Mouse (Mus musculus) midbrain, postnatal 0 days (tissue): ENCODE results near the gene Alkbh7. TPM values are rescaled to one million over a fixed set of nuclear protein-coding genes. Genes with fewer than 3 reads are reported as not detected.

ENCODE experiments used
- ATAC-seq: fragments of 200-750 bp; cut with Nextera tagmentation; 2 replicates; pipeline ENCODE4 v1.8.0; 2017; ENCODE audit warnings: moderate number of reproducible peaks, mild to moderate bottlenecking, moderate TSS enrichment, moderate library complexity; ENCODE audit not compliant: low FRiP score
- DNase-seq: peaks from one replicate; pipeline ENCODE4 v3.0.0-alpha.2; 2015; ENCODE audit warnings: low spot score
- H3K27ac ChIP-seq: fragments of 300-500 bp; sonication (generic); 2 replicates; pipeline ENCODE4 v1.5.1; 2014; ENCODE audit warnings: low read depth, mild to moderate bottlenecking, low read length, mixed read lengths
- H3K27me3 ChIP-seq: fragments of 300-500 bp; sonication (generic); 2 replicates; pipeline ENCODE4 v1.6.1; 2014; ENCODE audit warnings: low read length, control low read depth, mixed read lengths; ENCODE audit not compliant: insufficient read depth
- H3K36me3 ChIP-seq: fragments of 300-500 bp; sonication (generic); 2 replicates; pipeline ENCODE4 v1.6.1; 2014; ENCODE audit warnings: low read length, control low read depth, mixed read lengths; ENCODE audit not compliant: insufficient read depth
- H3K4me1 ChIP-seq: fragments of 300-500 bp; sonication (generic); 2 replicates; pipeline ENCODE4 v1.6.1; 2014; ENCODE audit warnings: mild to moderate bottlenecking, control low read depth, antibody characterized with exemption, low read length, mixed read lengths; ENCODE audit not compliant: insufficient read depth
- H3K4me2 ChIP-seq: fragments of 300-500 bp; sonication (generic); 2 replicates; pipeline ENCODE4 v1.6.1; 2014; ENCODE audit warnings: low read depth, mild to moderate bottlenecking, low read length, mixed read lengths; ENCODE audit not compliant: poor library complexity, severe bottlenecking
- H3K4me3 ChIP-seq: fragments of 300-500 bp; sonication (generic); 2 replicates; pipeline ENCODE4 v1.5.1; 2014; ENCODE audit warnings: low read depth, mild to moderate bottlenecking, low read length, moderate library complexity
- H3K9ac ChIP-seq: fragments of 300-500 bp; sonication (generic); replicated peaks from 2 replicates; pipeline ENCODE4 v1.6.1; 2014; ENCODE audit warnings: mild to moderate bottlenecking, low read length, moderate library complexity, mixed read lengths; ENCODE audit not compliant: poor library complexity, severe bottlenecking
- H3K9me3 ChIP-seq: fragments of 300-500 bp; sonication (generic); 2 replicates; pipeline ENCODE4 v1.6.1; 2016; ENCODE audit warnings: low read length, control low read depth
- CTCF ChIP-seq: IDR thresholded peaks from 2 replicates; pipeline ENCODE4 v1.5.1; 2016; ENCODE audit warnings: antibody characterized with exemption, mild to moderate bottlenecking
- WGBS: fragments of 180-500 bp; shearing (Covaris S2); extraction: QIAGEN DNeasy Blood & Tissue Kit; methylation state at CpG from one replicate; pipeline ENCODE4 v1.1.7; 2014; 5-methylcytosine and 5-hydroxymethylcytosine counted together
- polyA plus RNA-seq: library from polyadenylated mRNA; unstranded; fragments of >200 nt; fragmentation: Nextera tagmentation; extraction: Ambion mirVana; gene quantifications from 2 replicates; pipeline ENCODE4 v1.2.1, GENCODE M21; 2015
- total RNA-seq: library from RNA; depleted of rRNA; stranded (reverse); fragments of >200 nt; gene quantifications from 2 replicates; pipeline ENCODE4 v1.2.3, GENCODE M21; 2014

Alkbh7 gene
- total and polyA plus RNA-seq, 2 experiments from 2014 or later, result 64.8 to 75.5 TPM

- ATAC-seq (peak; percentile 95), DNase-seq (peak; percentile 97)
- peaks cover 5% of the 10 kb centered on the region; the same call in 1 of the 2 replicates for H3K4me1 ChIP-seq
- H3K27me3 ChIP-seq, result no peaks in the 10 kb centered on the region
- TF ChIP-seq CTCF, result no peak
- peak within 1 kb of the TSS; percentile 78 for H3K4me3 ChIP-seq
- peaks cover 24% of the 10 kb centered on the region for H3K36me3 ChIP-seq
- no peaks in the 10 kb centered on the region for H3K9me3 ChIP-seq
- H3K4me2 ChIP-seq, result peak within 1 kb of the TSS; percentile 77
- 2% methylated on average over 52 of the region's 52 CpGs for WGBS
- H3K27ac ChIP-seq, result peak within 1 kb of the TSS; percentile 85
- peak within 1 kb of the TSS; percentile 81 for H3K9ac ChIP-seq
These were observed 6.9 kb upstream of the Alkbh7 start, which contains the start of gene Clpp for GRCm38 (mm10) chr17:56990115-56990746. Gene Clpp, plus strand, starts transcription at chr17:56990305.

- 72% methylated on average over 2 of the region's 2 CpGs for WGBS
- peak overlapping the region; percentile 81 for H3K9ac ChIP-seq
- H3K27ac ChIP-seq, result no peak overlapping the region
- peaks cover 31% of the 10 kb centered on the region for H3K36me3 ChIP-seq
- no peak for ATAC-seq
- no peak for DNase-seq
- TF ChIP-seq CTCF, result no peak
- no peaks in the 10 kb centered on the region for H3K9me3 ChIP-seq
- no peaks in the 10 kb centered on the region for H3K27me3 ChIP-seq
- H3K4me3 ChIP-seq, result peak overlapping the region; percentile 78
- H3K4me1 ChIP-seq, result peaks cover 5% of the 10 kb centered on the region; the same call in 1 of the 2 replicates
- peak overlapping the region; percentile 77 for H3K4me2 ChIP-seq
These were observed 6.2 kb upstream of the Alkbh7 start for GRCm38 (mm10) chr17:56990966-56991365.

- TF ChIP-seq CTCF, result no peak
- peaks cover 47% of the 10 kb centered on the region for H3K36me3 ChIP-seq
- H3K9me3 ChIP-seq, result no peaks in the 10 kb centered on the region
These were observed 2.1 kb upstream of the Alkbh7 start for GRCm38 (mm10) chr17:56995046-56995445.

GRCm38 (mm10) chr17:56996506-56996905, 633 bp upstream of the Alkbh7 start:
- no peak for DNase-seq
- Histone ChIP-seq H3K36me3 (peaks cover 48% of the 10 kb centered on the region), H3K4me3 (no peak overlapping the region), H3K9me3 (no peaks in the 10 kb centered on the region), H3K9ac (no peak overlapping the region), H3K27ac (no peak overlapping the region), H3K27me3 (no peaks in the 10 kb centered on the region), H3K4me1 (0 out of 2 replicates have a peak, but pooled peaks cover 4% of the 10 kb centered on the region), H3K4me2 (peak overlapping the region; percentile 52; the same call in 1 of the 2 replicates)
- no peak for ATAC-seq
- WGBS, result 76% methylated on average over 2 of the region's 2 CpGs
- TF ChIP-seq CTCF, result no peak

More at GRCm38 (mm10) chr17:56995046-56995445, 2.1 kb upstream of the Alkbh7 start:
- DNase-seq (no peak), ATAC-seq (no peak)
- Histone ChIP-seq H3K27me3 (no peaks in the 10 kb centered on the region), H3K9ac (no peak overlapping the region), H3K4me1 (peaks cover 9% of the 10 kb centered on the region; the same call in 1 of the 2 replicates), H3K27ac (no peak overlapping the region), H3K4me3 (no peak overlapping the region), H3K4me2 (no peak overlapping the region)
- WGBS, result 92% methylated on average over 8 of the region's 8 CpGs

GRCm38 (mm10) chr17:56999414-56999813, 2.3 kb downstream of the Alkbh7 start:
- Histone ChIP-seq H3K9me3 (no peaks in the 10 kb centered on the region), H3K27ac (no peak overlapping the region), H3K36me3 (peaks cover 44% of the 10 kb centered on the region), H3K4me3 (no peak overlapping the region), H3K27me3 (no peaks in the 10 kb centered on the region), H3K9ac (no peak overlapping the region), H3K4me2 (no peak overlapping the region), H3K4me1 (0 out of 2 replicates have a peak, but pooled peaks cover 4% of the 10 kb centered on the region)
- DNase-seq (no peak), ATAC-seq (no peak)
- 94% methylated on average over 9 of the region's 9 CpGs for WGBS
- TF ChIP-seq CTCF, result no peak

- whole genome bisulfite sequencing, result 77% methylated on average over 8 of the region's 9 CpGs
These were observed 3.0 kb downstream of the Alkbh7 start, which contains the start of gene Pspn for GRCm38 (mm10) chr17:56999968-57000609. Gene Pspn, minus strand, starts transcription at chr17:57000018.

More at GRCm38 (mm10) chr17:56999968-57000609, 3.0 kb downstream of the Alkbh7 start, which contains the start of gene Pspn:
- DNase-seq (no peak), ATAC-seq (no peak)
- TF ChIP-seq CTCF, result no peak
- Histone ChIP-seq H3K36me3 (peaks cover 45% of the 10 kb centered on the region), H3K4me2 (no peak within 1 kb of the TSS), H3K9me3 (no peaks in the 10 kb centered on the region), H3K27me3 (no peaks in the 10 kb centered on the region), H3K9ac (no peak within 1 kb of the TSS), H3K4me3 (no peak within 1 kb of the TSS), H3K4me1 (0 out of 2 replicates have a peak, but pooled peaks cover 4% of the 10 kb centered on the region), H3K27ac (no peak within 1 kb of the TSS)
